Mouse (Mus musculus): ENCODE data around the gene Mon1b.

- TF ChIP-seq CTCF (IDR thresholded peaks at IDR 0.05; ENCODE audit: borderline replicate concordance, insufficient read depth, low read depth, low read length), result no peak
- TF ChIP-seq POLR2A (IDR thresholded peaks at IDR 0.05; ENCODE audit: borderline replicate concordance, insufficient read depth, low read length), result no peak
Observed at GRCm38 (mm10) chr8:113642926-113643325, 7.5 kb downstream of the Mon1b start, which contains the start of gene Syce1l.

Data from cerebellum, adult 2 months (tissue).